In the genomic region with DNA sequence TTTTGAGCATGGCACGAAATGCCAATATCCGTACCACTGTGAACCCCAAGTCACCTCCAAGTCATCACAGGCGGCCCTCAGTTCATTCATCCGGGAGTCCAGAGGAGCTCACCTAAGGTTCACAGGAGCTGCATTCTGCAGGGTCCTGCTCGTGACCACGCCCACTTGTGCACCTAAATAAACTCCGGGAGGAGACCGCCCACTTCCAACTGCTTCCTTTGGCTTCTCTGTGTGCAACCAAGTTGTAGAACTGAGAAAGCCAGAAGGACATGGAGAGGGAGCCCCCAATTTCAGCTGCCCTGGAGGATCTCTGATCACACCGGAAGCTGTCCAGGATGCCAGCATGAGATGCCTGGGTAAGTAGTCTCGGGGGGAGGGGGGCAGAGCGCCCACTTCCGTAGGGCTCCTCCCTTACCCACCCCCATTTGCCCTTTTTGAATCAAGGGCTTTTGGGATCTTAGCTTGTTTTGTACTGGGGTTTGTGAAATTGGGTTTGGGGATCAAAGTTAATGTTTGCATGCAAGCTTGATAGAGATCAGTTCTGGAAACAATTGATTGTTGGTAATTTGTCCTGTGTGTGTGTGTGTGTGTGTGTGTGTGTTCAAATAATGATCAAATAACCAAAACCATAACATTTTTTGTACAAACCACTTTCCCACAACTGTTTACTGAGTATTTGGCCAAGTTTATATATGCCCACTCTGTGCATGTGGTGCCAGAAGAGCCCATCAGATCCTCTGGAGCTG, we compare ENCODE assay signal across 10 mouse cellular contexts. TPM values are rescaled to one million over a fixed set of nuclear protein-coding genes. Genes with fewer than 3 reads are reported as not detected.
DNase-seq lines count a peak whose midpoint lies in the region; TF ChIP-seq lines count a peak whose summit lies in the region.
"Had no signal": no experiment of that assay in that cellular context is flagged by ENCODE, and none has a peak within 500 bp of the region (broad histone marks: within the 10 kb centered on the region; RNA-seq: fewer than 3 reads in every experiment).

Aldh1l1 (plus strand) TSS at position 252 of the 746 bp plus-strand sequence.

- intact Hi-C loops in left cerebral cortex, postnatal 25 days (cut with DNase I) = no loop called here

- no peak for DNase-seq in layer of hippocampus, adult 2 months (ENCODE audit: low spot score in 2 of 2)
- DNase-seq in layer of hippocampus, adult 9-10 months (ENCODE audit: low spot score) = no peak
- no peak for DNase-seq in adrenal gland, adult 8-10 months
- DNase-seq in left cerebral cortex, postnatal 25 days (ENCODE audit: low spot score in 2 of 2) = peak in 1 of 2 experiments; percentile 57
- DNase-seq in gastrocnemius, postnatal 25 days = no peak
- DNase-seq in right cerebral cortex, postnatal 10 days (ENCODE audit: low spot score in 2 of 2) = no peak
- DNase-seq: cerebellum, adult 18-20 months; lung, postnatal 14 days; thymus, adult 18-20 months had no signal

- H3K4me3 ChIP-seq in layer of hippocampus, adult 2 months = no peak within 1 kb of the TSS
- H3K4me3 ChIP-seq in brown adipose tissue, adult 24 weeks (ENCODE audit: insufficient read depth, low read depth, low read length) = no peak within 1 kb of the TSS

- H3K4me1 ChIP-seq in brown adipose tissue, adult 24 weeks (ENCODE audit: control insufficient read depth, insufficient read depth, insufficient read length, low read length) = no peaks in the 10 kb centered on the region

- H3K27ac ChIP-seq in layer of hippocampus, adult 2 months = no peak within 1 kb of the TSS
- no peak within 1 kb of the TSS for H3K27ac ChIP-seq in brown adipose tissue, adult 24 weeks (replicated peaks; ENCODE audit: low read depth, low read length)

- no peak for TF ChIP-seq CTCF in layer of hippocampus, adult 2 months (conservative IDR thresholded peaks at IDR 0.05)

RNA-seq across cellular contexts. Expression of gene Aldh1l1, which starts in this region (rescaled TPM):
- total RNA-seq in layer of hippocampus, adult 2 months (2021) = 10 to 100 TPM; 39.3 to 45.2 TPM
- 100 to 1,000 TPM; 137 to 222 (median 182) TPM for total RNA-seq in adrenal gland, adult 8-10 months (2022)
- 46.2 and 52.8 TPM in 2 replicates for polyA plus RNA-seq in brown adipose tissue, adult 24 weeks (2012; ENCODE audit: insufficient read depth, insufficient read length, missing spikeins)
- 10 to 100 TPM; 63.5 to 65.8 TPM for total RNA-seq in left cerebral cortex, postnatal 25 days (2021)
- 1 to 10 TPM; 5.0 to 7.6 TPM for total RNA-seq in gastrocnemius, postnatal 25 days (2021)

Comparison
In these comparisons a context has a peak if more than half of its experiments do, and no peak if none do; other contexts are left out.
1. RNA of gene Aldh1l1 (total RNA-seq): 137 to 222 TPM in adrenal gland, adult 8-10 months, 63.5 to 65.8 TPM in left cerebral cortex, postnatal 25 days and 39.3 to 45.2 TPM in layer of hippocampus, adult 2 months; 5.0 to 7.6 TPM in gastrocnemius, postnatal 25 days; every median in the first group is over 4 times any median in the second.